Mouse (Mus musculus) liver, embryonic 14.5 days (tissue): ENCODE results near the gene Gm49337. TPM values are rescaled to one million over a fixed set of nuclear protein-coding genes. Genes with fewer than 3 reads are reported as not detected.
"Not testable (repeated sequence)": the region's sequence is repeated elsewhere in the genome, so short reads cannot be mapped to it uniquely, and the experiment has no call there.

ENCODE experiments used
- ATAC-seq: fragments of 200-750 bp; cut with Nextera tagmentation; 2 replicates; pipeline ENCODE4 v1.8.0; 2017; ENCODE audit warnings: moderate number of reproducible peaks, mild to moderate bottlenecking, moderate library complexity; ENCODE audit not compliant: insufficient read depth
- DNase-seq, 3 experiments: peaks; one replicate each; pipeline ENCODE4 v3.0.0-alpha.2; 2012 to 2013; ENCODE audit warnings: low read depth in 3 of 3, low spot score in 3 of 3
- H3K27ac ChIP-seq: fragments of 300-500 bp; sonication (generic); 2 replicates; pipeline ENCODE4 v1.5.1; 2014; ENCODE audit warnings: moderate library complexity, mild to moderate bottlenecking, control low read depth, inconsistent platforms
- H3K27me3 ChIP-seq: fragments of 300-500 bp; sonication (generic); 2 replicates; pipeline ENCODE4 v1.6.1; 2014; ENCODE audit warnings: mild to moderate bottlenecking, low read length, moderate library complexity; ENCODE audit not compliant: control insufficient read depth, insufficient read depth
- H3K36me3 ChIP-seq: fragments of 300-500 bp; sonication (generic); replicated peaks from 2 replicates; pipeline ENCODE4 v1.6.1; 2014; ENCODE audit warnings: low read depth; ENCODE audit not compliant: control insufficient read depth, insufficient read depth
- H3K4me1 ChIP-seq, 2 experiments: fragments of 200-500 bp in 1 of 2; fragments of 300-500 bp in 1 of 2; sonication (generic) in 1 of 2; replicated peaks; 2 replicates each; pipeline ENCODE4 v1.6.1; 2012 to 2014; ENCODE audit warnings: antibody characterized with exemption in 1 of 2, inconsistent platforms in 1 of 2, low read length in 1 of 2; ENCODE audit not compliant: control insufficient read depth in 2 of 2, insufficient read depth in 2 of 2
- H3K4me2 ChIP-seq: fragments of 300-500 bp; sonication (generic); 2 replicates; pipeline ENCODE4 v1.6.1; 2014; ENCODE audit warnings: low read depth, mild to moderate bottlenecking, control low read depth, moderate library complexity
- H3K4me3 ChIP-seq, 2 experiments: fragments of 200-500 bp in 1 of 2; fragments of 300-500 bp in 1 of 2; sonication (generic) in 1 of 2; 2 replicates each; pipeline ENCODE4 v1.5.1; 2012 to 2014; ENCODE audit warnings: low read depth in 2 of 2, low read length in 2 of 2, mild to moderate bottlenecking in 2 of 2, control low read depth in 1 of 2, inconsistent platforms in 1 of 2, moderate library complexity in 1 of 2; ENCODE audit not compliant: insufficient read depth in 1 of 2
- H3K9ac ChIP-seq: fragments of 300-500 bp; sonication (generic); replicated peaks from 2 replicates; pipeline ENCODE4 v1.6.1; 2014; ENCODE audit warnings: mild to moderate bottlenecking, control low read depth, moderate library complexity
- H3K9me3 ChIP-seq: fragments of 300-500 bp; sonication (generic); 2 replicates; pipeline ENCODE4 v1.6.1; 2016; ENCODE audit warnings: low read length, mixed read lengths; ENCODE audit not compliant: control insufficient read depth
- CTCF ChIP-seq: IDR thresholded peaks from 2 replicates; pipeline ENCODE4 v1.5.1; 2016; ENCODE audit warnings: antibody characterized with exemption, low read depth, control low read depth
- EP300 ChIP-seq: IDR thresholded peaks from 2 replicates; pipeline ENCODE4 v1.6.1; 2016; ENCODE audit warnings: antibody characterized with exemption, low read depth
- WGBS: fragments of 180-500 bp; shearing (Covaris S2); extraction: QIAGEN DNeasy Blood & Tissue Kit; methylation state at CpG from one replicate; pipeline ENCODE4 v1.1.7; 2014; ENCODE audit not compliant: insufficient replicate concordance; 5-methylcytosine and 5-hydroxymethylcytosine counted together
- polyA plus RNA-seq, 2 experiments: library from polyadenylated mRNA; depleted of rRNA in 1 of 2; stranded (reverse) in 1 of 2; unstranded in 1 of 2; fragments of >200 nt; fragmentation: Nextera tagmentation in 1 of 2; extraction: Ambion mirVana in 1 of 2; gene quantifications; 2 replicates each; pipeline versions ENCODE4 v1.2.1 to v1.2.3; 2012 to 2014

Gene Gm49337
- polyA plus RNA-seq, 2 experiments = not detected

DNA sequence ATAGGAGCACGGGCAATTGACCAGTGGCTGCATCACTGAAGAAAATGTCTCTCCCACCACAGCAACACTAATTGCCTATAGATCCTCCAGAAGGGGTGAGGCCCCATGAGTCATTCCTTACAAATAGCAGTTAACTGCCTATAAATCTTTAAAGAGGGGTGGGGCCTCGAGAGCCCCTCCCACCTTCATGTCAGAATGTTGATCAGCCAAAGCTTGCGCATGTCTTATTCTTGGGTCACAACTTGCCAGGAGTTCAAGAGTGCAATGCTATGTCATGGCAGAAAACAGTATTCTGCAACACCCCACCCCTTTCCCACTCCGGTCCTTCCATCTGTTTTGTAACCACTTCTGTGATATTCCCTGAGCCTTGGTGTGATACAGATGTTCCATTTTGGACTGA is 33.3 kb downstream of the Gm49337 start:
- Histone ChIP-seq H3K4me3 (no peak overlapping the region), H3K9me3 (no peaks in the 10 kb centered on the region), H3K4me1 (no peaks in the 10 kb centered on the region), H3K27me3 (no peaks in the 10 kb centered on the region), H3K36me3 (no peaks in the 10 kb centered on the region), H3K27ac (no peak overlapping the region), H3K9ac (no peak overlapping the region), H3K4me2 (no peak overlapping the region)
- no peak for TF ChIP-seq CTCF
- no peak for TF ChIP-seq EP300
- DNase-seq (no peak), ATAC-seq (no peak)
- WGBS = 74% methylated on average over 4 of the region's 4 CpGs

DNA sequence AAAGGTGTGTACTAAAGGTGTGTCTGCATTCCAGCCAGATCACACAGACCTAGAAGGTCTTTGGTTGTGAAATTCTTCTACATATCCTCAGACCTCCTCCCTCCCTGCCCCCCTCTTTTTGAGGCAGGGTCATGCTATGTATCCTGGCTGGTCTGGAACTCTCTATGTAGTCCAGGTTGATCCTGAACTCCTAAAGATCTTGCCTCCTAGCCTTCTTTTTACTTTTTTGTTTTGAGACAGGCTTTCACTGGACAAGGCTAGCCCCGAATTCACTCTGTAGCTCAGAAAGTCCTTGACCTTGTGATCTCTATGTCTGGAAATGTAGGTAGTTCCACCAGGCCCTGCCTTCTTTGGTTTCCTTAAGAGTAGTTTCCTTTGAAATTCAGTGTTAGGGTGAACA is 35.7 kb downstream of the Gm49337 start:
- ATAC-seq (no peak), DNase-seq (no peak)
- no peaks in the 10 kb centered on the region for H3K9me3 ChIP-seq
- H3K27me3 ChIP-seq = no peaks in the 10 kb centered on the region
- no peak for TF ChIP-seq EP300
- TF ChIP-seq CTCF = no peak
- H3K4me3 ChIP-seq = no peak overlapping the region
- no peak overlapping the region for H3K4me2 ChIP-seq
- no peaks in the 10 kb centered on the region for H3K4me1 ChIP-seq
- H3K9ac ChIP-seq = no peak overlapping the region
- H3K27ac ChIP-seq = no peak overlapping the region
- H3K36me3 ChIP-seq = no peaks in the 10 kb centered on the region
- 44% methylated on average over 1 of the region's 1 CpGs for WGBS

- Histone ChIP-seq H3K9ac (no peak overlapping the region), H3K9me3 (no peaks in the 10 kb centered on the region), H3K27ac (no peak overlapping the region), H3K4me3 (no peak overlapping the region), H3K36me3 (no peaks in the 10 kb centered on the region), H3K27me3 (no peaks in the 10 kb centered on the region), H3K4me2 (no peak overlapping the region), H3K4me1 (no peaks in the 10 kb centered on the region; a peak in 1 of 4 replicates)
- DNase-seq = no peak
- WGBS = 67% methylated on average over 2 of the region's 2 CpGs
- no peak for ATAC-seq
- no peak for TF ChIP-seq EP300
- no peak for TF ChIP-seq CTCF
Observed at GRCm38 (mm10) chr4:116215895-116216605, 42.9 kb downstream of the Gm49337 start.

GRCm38 (mm10) chr4:116217046-116217445 is 43.9 kb downstream of the Gm49337 start:
- no peaks in the 10 kb centered on the region for H3K27me3 ChIP-seq
- H3K4me2 ChIP-seq = no peak overlapping the region
- no peak overlapping the region for H3K9ac ChIP-seq
- TF ChIP-seq EP300 (no peak), CTCF (no peak)
- no peak overlapping the region for H3K27ac ChIP-seq
- ATAC-seq = no peak
- H3K9me3 ChIP-seq = no peaks in the 10 kb centered on the region
- DNase-seq = no peak
- no peaks in the 10 kb centered on the region for H3K36me3 ChIP-seq
- 56% methylated on average over 2 of the region's 2 CpGs for WGBS
- no peaks in the 10 kb centered on the region; a peak in 1 of 4 replicates for H3K4me1 ChIP-seq
- no peak overlapping the region for H3K4me3 ChIP-seq

DNA sequence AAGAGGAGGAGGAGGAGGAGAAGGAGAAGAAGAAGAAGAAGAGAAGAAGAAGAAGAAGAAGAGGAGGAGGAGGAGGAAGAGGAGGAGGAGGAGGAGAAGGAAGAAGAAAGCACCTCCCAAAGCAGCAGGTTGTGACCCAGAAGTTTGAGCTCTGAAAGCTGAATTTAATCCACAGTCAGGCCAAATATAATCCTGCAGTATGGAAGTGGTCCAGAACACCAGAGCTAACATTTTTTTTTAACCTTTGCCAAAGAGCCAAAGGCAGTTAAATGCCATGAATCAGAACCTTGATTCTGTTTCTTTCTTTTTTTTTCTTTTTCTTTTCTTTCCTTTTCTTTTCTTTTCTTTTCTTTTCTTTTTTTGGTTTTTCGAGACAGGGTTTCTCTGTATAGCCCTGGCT is 44.5 kb downstream of the Gm49337 start:
- DNase-seq, H3K4me3 ChIP-seq, ATAC-seq, H3K36me3 ChIP-seq, H3K4me2 ChIP-seq, H3K27ac ChIP-seq, H3K9ac ChIP-seq, H3K4me1 ChIP-seq, H3K27me3 ChIP-seq, H3K9me3 ChIP-seq: not testable (repeated sequence)
- WGBS = 63% methylated on average over 1 of the region's 1 CpGs
